Mouse (Mus musculus) E14TG2a.4 (cell line): ENCODE measurements around the gene Rnf169.

ENCODE experiments used
- CTCF ChIP-seq: conservative IDR thresholded peaks from 2 replicates; pipeline ENCODE4 v1.5.1; 2014; ENCODE audit warnings: low read length
- POU5F1 ChIP-seq: IDR thresholded peaks from 2 replicates; pipeline ENCODE4 v1.6.1; 2014; ENCODE audit warnings: low read length, borderline replicate concordance

DNA sequence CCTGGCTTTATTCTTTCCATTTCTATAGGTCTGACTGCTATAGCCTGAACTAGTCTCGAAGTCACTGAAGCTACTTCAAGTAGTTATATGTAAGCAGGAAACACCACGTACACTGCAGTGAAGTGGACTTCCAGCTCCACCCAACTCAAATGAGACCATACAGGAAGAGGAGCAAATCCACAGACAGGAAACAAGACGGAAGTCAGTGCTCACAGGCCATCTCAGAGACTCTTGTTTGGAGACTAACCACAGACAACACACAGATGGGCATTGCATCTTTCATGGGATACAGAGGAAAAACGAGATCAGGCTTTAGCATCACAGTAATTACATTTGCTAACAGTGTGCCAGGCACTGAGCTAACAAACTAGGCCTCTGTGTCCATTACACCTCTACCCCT is 33.9 kb downstream of the Rnf169 start:
- no peak for TF ChIP-seq CTCF
- no peak for TF ChIP-seq POU5F1
